Mouse (Mus musculus) ovary, adult 18-20 months (tissue): ENCODE data around the gene Tmem258.
A peak's percentile ranks its signal among the peaks of the same experiment; 100 is the strongest.

ENCODE experiments used
- DNase-seq: peaks from one replicate; pipeline ENCODE4 v3.0.0; 2022; ENCODE audit warnings: low spot score, mixed read lengths

The Tmem258 gene

DNA sequence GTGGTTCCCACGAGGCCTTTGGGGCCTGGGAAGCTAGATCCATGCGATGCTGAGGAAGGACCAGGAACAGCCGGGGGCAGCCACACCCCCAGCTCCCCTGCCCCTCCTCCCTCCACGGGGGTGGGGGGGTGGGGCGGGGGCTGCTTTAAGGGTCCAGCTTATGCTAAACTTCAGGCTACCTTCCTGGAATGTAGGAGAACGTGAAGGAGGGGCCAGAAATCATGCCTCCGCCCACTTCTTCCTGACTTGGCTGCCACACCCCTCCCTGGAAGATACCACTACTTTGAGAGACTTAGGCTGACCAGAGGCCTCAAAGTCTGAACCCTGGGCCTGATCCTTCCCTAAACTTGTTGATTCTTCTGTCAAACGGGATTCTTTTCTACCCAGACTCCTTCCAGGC lies 18.8 kb downstream of the Tmem258 start:
- no peak for DNase-seq

DNA sequence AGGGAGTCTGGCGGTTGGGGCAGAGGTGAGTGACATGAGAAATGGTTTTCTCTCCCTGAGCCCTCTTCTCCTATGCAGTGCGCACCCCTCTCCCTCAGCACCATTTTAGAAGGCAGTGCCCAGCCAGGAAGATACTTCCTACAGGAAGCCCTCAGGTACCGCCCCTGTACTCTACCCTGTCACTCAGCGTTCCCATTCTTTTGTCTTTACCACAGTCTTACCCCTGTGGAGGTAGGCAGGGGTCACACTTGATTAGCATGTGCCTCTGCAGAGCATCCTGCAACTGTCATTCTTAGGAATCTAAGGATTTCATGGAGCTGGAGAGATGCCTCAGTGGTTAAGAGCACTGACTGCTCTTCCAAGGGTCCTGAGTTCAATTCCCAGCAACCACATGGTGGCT lies 19.7 kb downstream of the Tmem258 start:
- DNase-seq = no peak

DNA sequence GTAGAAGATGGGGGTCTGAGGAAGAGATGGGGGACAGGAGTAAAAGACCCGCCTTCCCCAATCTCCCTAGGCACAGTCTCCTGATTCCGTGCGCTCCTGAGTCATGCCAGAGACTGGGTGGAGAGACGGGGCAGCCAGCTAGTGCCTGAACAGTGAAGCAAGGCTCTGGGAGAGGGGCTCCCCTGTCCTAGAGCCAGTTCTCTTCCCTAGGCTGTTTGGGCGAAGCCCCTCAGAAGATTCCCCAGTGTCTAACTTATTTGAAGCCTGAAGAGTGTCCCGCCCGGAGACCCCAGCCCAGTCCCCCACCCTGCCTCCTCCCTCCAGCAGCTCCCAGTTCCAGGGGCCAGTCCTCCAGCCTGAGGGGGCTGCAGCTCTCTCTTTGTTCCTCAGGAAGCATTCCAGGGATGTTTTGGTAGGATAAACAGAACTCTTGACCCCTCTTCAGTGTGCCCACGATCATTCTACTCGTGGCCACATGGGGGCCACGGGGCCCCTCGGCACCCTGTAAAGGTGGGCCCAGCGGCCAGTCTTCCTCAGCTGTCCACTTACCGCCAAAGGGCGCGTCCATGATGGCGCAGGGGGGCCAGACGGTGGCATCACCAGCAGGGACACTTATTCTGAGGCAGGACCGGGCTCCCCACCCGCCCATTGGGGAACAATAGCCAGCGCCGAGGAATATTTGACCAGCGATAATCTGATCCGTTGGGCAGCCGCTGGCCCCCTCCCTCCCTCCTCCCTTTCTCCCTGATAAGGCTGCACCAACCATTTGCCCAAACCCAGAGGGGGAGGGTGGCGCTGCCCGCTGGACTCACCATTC lies 21.0 kb downstream of the Tmem258 start:
- no peak for DNase-seq

DNA sequence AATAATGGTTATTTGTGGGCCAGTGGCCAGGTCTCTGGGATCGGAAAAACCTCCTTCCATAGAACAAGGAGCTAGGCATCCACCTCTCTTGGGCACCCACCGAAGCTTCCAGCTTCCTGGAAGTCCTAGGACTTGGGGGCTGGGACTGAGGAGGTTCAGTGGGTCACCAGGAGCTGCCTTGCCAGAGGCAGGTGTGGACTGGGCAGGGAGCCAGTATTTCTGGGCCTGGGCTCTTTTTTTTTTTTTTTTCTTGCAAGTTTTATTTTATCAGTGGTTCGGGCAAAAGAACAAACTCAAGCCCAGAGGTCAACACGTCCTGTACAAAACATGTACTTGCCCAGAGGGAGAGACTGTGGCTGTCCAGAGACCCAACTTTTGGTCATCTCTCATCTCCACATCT lies 22.0 kb downstream of the Tmem258 start:
- DNase-seq = no peak

DNA sequence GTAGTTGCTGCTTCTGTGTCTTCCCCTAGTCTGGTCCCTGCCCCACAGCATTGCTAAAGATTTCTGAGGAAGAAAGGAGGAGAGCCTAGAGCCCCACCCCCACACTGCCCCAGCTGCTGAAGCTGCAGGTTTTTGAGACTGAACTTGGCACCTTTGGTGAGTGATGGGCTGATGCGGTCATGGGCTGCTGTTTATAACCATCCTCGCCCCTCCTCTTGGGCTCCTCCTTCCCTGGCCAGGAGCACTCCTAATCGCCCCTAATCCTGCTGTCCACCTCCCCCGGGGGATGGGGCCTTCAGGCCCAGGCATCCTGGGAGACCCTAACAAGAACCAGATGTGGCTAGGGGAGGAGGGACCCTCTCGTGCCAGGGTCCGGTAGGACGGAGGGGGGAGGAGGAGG lies 27.2 kb downstream of the Tmem258 start:
- no peak for DNase-seq

DNA sequence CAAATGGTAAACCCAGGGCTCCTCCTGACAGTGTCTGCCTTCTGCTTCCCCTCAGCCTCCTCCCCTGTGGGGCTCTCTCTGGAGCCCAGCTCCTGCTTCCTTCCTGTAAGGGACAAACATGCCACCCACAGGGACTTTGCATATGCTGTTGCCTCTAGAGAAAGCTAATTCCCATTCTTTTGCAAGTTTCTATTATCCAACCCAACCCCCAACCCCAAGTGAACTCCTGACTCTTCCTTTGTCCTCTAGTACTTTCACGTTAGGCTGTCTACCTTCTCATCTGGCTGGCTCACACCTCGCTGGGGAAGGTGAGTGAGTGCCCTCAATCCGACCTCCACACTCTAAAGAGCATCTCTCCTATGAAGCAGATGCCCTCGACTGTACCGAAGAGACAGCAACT lies 28.1 kb downstream of the Tmem258 start:
- no peak for DNase-seq

DNA sequence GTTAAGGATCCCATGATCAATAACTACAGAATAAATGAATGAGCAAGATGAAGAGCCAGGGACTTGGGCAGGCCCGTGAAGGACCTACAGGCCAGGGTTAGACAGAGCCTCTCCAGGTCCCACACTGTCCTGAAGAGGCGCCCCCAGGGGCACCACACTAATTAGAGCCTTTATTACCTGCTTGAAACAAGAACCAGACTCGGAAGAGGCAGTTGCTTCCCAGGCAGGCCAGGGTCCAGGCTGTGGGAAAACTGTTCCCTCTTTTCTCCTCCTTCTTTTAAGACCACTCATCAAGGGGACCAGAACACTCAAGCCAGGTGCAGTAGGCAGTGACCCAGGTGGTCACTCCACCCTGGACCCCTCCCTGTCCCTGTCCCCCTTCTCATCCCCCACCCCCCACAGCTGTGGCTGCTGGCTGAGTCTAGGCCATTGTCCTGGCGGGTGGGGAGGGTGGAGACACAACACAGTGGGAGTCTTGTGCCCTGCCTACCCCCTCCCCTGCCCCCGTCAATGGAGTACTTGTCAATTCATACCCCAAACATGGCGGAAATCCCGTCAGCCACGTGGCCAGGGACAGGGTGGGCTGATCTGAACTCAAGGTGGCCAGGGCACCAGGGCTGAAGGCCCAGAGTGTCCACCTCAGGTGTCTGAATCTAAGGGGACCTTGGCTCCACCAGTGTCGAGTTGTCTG lies 28.7 kb downstream of the Tmem258 start:
- DNase-seq = no peak

DNA sequence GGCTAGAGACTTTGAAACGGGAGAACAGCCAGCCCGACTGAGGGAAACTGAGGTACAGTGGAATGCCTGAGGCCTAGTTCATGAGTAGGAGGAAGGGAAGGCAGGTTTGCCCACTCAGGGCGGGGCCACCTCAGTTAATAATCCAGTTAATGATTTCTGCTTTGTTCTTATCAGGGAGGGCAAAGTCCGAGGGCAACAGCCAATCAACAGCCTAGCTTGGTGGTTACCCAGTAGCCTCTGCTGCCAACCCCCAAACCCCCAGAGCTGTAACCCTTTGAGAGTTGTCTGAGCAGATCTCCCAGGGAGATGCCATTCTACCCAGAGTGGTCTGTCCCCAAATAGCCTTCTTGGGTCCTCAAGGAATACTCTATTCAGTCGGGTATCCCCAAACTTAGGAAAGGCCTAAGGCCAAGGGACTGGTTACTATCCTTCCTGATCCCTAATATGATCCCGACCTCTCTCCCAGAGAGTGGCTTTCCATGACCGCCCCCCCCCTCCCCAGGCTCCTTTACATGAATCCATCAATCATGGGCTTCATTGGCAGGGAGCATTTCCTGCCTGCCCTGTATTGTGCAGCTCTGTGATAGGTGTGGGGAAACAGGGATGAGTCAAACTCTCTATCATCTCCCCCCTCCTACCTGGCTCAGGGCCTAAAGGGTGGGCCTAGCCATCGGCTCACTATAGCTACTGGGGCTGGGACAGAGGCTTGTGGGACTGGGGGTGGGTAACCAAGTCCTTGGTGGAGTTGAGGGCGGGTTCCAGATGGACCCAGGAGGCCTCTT lies 32.2 kb downstream of the Tmem258 start:
- DNase-seq = no peak

DNA sequence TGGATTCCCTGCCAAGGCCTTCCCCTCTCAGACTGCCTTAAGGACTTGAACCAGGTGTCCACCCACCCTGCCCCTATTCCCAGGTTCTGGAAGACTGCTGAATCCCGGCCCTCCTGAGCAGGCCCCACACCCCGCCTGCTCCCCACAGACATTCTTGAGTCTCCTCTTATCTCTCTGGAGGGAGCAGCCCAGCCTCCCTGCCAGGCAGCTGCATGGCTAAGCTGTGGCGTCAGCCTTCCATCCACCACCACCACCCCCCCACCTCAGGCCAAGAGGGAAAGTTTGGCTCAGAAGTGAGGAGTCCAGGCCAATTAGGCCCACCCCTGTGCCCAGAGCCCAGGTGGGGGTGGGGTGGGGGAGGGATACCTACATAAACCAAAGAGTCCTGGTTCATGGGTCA lies 34.7 kb downstream of the Tmem258 start:
- peak; percentile 40 for DNase-seq

DNA sequence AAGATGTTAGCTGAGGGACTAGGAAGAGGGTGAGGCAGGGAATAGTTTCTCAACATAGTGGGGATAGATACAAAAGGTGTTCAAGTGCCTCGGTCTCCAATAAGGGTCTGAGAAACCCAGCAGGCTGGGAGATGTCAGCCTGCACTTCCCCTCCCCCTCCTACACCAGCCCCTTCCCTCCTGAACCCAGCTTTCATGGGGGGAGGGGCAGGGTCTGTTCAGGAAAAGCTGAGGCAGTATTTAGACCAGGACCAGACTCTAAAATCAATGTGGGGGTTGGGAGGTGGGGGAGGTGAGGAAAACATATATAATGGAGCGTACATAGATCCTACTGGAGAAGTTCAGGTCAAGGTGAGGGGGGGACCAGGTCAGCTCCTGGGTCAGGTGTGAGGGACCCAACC lies 35.6 kb downstream of the Tmem258 start:
- DNase-seq = no peak

DNA sequence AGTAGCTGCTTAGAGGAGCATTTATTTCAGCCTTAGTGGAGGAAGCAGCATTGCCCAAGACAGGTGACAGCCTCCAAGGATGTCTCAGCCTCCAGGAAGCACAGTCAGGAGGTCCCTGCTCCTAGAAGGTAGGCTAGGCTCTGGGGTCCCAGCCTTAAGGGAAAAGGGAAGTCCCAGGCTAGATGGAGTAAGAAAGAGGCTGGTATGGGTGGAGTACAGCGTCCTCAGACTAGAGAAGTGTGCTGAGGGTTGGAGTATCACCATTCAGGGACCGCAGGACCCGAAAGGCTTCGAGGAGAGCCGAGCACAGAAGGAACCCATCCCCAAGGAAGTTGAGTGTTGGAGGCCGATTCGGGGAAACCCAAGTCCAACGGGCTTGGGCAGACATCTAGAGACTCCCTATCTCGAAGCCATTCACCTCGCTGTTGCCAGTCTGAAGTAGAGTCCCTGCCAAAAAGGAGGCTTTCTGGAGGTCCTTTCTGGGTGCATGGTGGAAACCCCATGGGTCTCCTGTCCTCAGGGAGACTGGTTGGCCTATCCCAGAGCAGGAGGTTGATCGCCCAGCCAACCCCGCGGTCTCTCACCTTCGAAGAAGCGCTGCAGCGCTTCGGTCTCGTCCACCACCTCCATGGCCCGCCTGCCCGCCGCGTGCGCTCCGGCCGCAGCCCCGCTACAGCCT lies 36.3 kb downstream of the Tmem258 start:
- no peak for DNase-seq

DNA sequence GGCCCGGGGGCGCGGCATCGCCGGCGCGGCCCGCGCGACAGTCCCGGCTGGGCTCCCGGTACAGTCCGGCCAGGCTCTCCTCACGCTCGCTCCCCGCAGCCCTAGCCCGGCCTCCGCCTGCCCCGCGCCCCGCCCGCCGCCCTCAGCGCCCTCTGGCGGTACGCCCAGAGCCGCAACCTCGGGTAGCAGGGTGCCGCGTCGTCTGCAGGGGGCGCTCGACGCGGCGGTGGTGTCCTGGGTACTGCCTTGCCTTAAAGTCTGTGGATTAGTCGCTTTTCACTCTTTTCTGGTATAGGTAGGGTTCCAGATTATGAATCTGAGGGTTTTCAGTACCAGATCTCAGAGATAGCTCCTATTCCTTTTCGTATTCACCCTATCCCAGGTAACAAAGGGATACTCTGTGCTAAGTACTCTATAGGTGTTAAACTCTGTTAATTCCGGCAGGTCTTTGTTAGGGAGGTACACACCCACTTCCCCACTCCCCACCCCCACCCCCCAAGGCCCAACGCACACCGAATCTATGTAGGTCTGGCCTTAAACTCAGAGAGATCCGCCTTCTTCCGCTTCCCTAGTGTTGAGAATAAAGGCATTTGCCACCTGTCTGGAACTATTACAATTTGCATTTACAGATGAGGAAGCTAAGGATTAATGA lies 37.0 kb downstream of the Tmem258 start, which contains the start of gene Myrf:
Gene Myrf (minus strand): TSS at position 95 of the 652 bp plus-strand sequence.
- DNase-seq = peak; percentile 61

DNA sequence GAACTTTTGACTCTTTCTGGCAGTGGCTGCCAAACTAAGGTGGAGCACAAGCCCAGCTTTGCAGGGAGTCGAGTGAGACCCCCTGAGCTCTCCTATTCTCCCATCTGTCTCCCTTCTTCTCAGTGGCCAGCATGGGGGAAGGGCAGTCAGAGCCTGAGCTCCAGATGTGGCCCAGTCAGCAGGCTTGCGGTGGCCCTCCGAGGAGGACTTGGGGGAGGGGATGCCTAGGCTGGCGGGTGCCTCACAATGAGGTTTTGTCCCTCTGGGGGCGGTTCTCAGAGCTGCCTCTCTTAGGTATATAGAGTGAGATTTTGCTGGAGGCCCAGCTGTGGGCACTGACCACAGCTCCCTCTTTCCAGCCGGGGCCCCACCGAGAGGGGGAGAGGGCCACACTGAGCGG lies 39.1 kb downstream of the Tmem258 start:
- DNase-seq = no peak

DNA sequence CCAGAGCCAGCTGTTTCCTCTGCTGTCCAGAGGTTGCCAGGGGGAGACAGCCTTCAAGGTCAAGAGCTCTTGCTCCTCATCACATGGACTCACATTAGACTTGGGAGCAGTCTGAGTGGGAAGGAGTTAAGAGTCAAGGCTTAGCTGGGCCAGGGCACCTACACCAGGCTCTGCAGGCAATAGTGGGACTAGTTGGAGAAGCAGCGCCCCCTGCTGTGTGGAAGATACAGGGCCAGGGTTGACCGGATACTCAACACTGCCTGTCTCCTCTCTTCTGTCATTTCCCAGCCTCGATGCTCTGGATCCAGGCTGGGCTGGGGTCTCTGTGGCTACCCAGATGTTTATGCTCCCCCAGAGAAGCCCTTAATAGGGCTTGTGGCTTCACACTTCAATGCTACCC lies 40.4 kb downstream of the Tmem258 start:
- no peak for DNase-seq

DNA sequence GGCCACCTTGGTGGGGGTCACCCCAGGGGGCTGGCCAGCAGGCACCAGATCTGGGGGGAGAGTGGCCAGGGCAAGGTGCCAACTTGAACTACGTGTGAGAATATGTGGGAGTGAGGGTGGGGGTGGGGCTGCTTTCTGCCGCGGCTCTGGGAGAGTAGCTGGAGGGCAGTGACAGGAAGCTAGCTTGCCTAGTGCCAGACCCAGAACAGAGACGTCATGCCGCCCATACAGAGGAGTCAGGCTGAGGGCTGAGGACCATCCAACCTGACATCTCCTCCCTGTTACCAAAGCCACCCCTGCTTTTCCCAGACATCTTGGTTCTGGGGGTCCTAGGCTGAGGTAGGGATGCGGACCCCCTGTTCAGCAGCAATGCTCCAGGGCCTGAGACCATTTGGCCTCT lies 43.4 kb downstream of the Tmem258 start:
- no peak for DNase-seq

DNA sequence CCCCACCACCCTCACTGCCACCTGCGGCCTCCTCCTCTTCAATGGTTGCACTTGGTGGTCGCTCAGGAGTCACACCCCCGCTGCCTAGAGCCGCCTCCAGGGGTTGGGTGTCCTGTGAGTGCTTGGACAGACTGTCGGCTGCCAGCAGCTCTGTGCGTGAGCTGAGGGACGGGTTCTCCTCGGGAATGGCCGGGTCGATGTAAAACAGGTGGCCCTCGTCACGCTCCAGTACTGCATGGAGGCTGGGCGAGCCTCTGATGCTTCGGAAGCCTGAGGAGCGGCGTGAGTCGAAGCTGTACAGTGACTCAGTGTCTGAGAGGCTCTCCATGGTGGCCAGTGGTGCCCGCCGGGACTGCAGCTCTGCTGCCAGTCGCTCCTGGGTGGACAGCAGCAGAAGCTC lies 44.3 kb downstream of the Tmem258 start:
- no peak for DNase-seq
